Mouse (Mus musculus): ENCODE measurements around the gene Zpld1. TPM values are rescaled to one million over a fixed set of nuclear protein-coding genes. Genes with fewer than 3 reads are reported as not detected.

The Zpld1 gene
- polyA plus RNA-seq, 1 experiment from 2014 or later, result 0.86 TPM

- H3K4me2 ChIP-seq, result no peak overlapping the region
- H3K4me3 ChIP-seq (replicated peaks), result no peak overlapping the region
- no peaks in the 10 kb centered on the region for H3K4me1 ChIP-seq
- H3K36me3 ChIP-seq (replicated peaks), result no peaks in the 10 kb centered on the region
- WGBS, result 95% methylated on average over 1 of the region's 1 CpGs
- H3K27ac ChIP-seq, result no peak overlapping the region
- H3K27me3 ChIP-seq, result no peaks in the 10 kb centered on the region
- no peak for ATAC-seq (ENCODE audit: low FRiP score)
- H3K9ac ChIP-seq, result no peak overlapping the region
- H3K9me3 ChIP-seq, result no peaks in the 10 kb centered on the region
These were observed 93.8 kb downstream of the Zpld1 start for GRCm38 (mm10) chr16:55203945-55204344.

GRCm38 (mm10) chr16:55190397-55190796 lies 107.4 kb downstream of the Zpld1 start:
- H3K9ac ChIP-seq, result no peak overlapping the region
- WGBS, result 24% methylated on average over 2 of the region's 2 CpGs

GRCm38 (mm10) chr16:55185370-55185769 lies 112.4 kb downstream of the Zpld1 start:
- H3K36me3 ChIP-seq (replicated peaks), result no peaks in the 10 kb centered on the region
- no peak overlapping the region for H3K4me3 ChIP-seq (replicated peaks)
- H3K4me1 ChIP-seq, result no peaks in the 10 kb centered on the region
- no peak overlapping the region for H3K27ac ChIP-seq
- no peak overlapping the region for H3K9ac ChIP-seq
- H3K27me3 ChIP-seq, result no peaks in the 10 kb centered on the region
- 82% methylated on average over 1 of the region's 1 CpGs for WGBS
- no peak for ATAC-seq (ENCODE audit: low FRiP score)
- H3K9me3 ChIP-seq, result no peaks in the 10 kb centered on the region
- H3K4me2 ChIP-seq, result no peak overlapping the region

More at GRCm38 (mm10) chr16:55190397-55190796, 107.4 kb downstream of the Zpld1 start:
- no peak; the same call in 1 of the 2 replicates for ATAC-seq (ENCODE audit: low FRiP score)
- Histone ChIP-seq H3K4me1 (no peaks in the 10 kb centered on the region), H3K4me2 (no peak overlapping the region), H3K36me3 (replicated peaks) (no peaks in the 10 kb centered on the region), H3K9me3 (no peaks in the 10 kb centered on the region), H3K27me3 (no peaks in the 10 kb centered on the region), H3K4me3 (replicated peaks) (no peak overlapping the region), H3K27ac (no peak overlapping the region)
